Mouse (Mus musculus): ENCODE data around the gene Lsm4. TPM values are rescaled to one million over a fixed set of nuclear protein-coding genes. Genes with fewer than 3 reads are reported as not detected.

Gene Lsm4
- total RNA-seq, 2 experiments from 2014 or later = 125 to 214 TPM

DNA sequence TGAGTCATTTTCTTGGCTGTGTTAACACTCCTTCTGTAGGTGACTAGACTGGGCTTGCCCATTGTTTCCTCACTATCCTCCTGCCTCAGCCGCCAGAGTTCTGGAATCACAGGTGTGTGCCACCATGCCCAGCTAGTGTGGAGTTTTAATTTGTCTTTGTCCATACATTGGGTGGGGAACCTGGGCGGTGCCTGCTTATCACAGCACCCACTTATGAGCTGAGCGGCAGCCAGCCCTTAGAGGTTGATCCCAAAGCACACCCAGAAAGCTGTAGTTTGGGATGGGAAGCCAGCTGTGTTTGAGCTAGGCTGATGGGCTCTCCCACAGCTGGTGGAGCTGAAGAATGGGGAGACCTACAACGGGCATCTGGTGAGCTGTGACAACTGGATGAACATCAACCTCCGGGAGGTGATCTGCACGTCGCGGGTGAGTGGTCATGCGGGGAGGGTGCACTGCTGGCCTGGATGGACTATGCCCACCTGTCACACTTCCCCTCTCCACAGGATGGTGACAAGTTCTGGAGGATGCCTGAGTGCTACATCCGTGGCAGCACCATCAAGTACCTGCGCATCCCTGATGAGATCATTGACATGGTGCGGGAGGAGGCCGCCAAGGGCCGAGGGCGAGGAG lies 4.5 kb downstream of the Lsm4 start:
- no peak for ATAC-seq (replicated peaks; ENCODE audit: poor library complexity)

DNA sequence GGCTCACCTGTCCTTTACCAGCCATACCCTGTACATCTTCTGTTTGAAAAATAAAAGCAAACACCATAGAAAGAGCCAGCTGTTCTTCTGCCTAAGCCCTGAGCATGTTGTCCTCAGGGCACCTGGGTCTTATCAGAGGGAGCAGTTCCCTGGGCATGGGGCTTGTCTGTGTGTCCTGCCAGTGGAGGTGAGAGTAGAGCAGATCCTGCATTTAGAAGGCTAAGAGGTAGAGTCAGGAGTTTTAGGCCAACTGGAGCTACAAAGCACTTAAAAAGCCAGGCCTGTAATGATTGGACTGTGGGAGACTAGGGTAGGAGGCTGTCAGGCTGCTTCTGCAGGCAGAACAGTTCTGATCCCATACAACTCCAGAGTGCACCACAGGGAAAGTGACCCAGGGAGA lies 5.6 kb downstream of the Lsm4 start:
- ATAC-seq (replicated peaks; ENCODE audit: poor library complexity) = no peak

GRCm38 (mm10) chr8:70679404-70679803 lies 6.4 kb downstream of the Lsm4 start:
- no peak for ATAC-seq (replicated peaks; ENCODE audit: poor library complexity)

- ATAC-seq (replicated peaks; ENCODE audit: poor library complexity) = no peak
These were observed 7.0 kb downstream of the Lsm4 start for GRCm38 (mm10) chr8:70680039-70680438.

GRCm38 (mm10) chr8:70681410-70681809 lies 8.4 kb downstream of the Lsm4 start:
- ATAC-seq (replicated peaks; ENCODE audit: poor library complexity) = 0 out of 2 replicates have a peak, but pooled peaks have one; percentile 23

DNA sequence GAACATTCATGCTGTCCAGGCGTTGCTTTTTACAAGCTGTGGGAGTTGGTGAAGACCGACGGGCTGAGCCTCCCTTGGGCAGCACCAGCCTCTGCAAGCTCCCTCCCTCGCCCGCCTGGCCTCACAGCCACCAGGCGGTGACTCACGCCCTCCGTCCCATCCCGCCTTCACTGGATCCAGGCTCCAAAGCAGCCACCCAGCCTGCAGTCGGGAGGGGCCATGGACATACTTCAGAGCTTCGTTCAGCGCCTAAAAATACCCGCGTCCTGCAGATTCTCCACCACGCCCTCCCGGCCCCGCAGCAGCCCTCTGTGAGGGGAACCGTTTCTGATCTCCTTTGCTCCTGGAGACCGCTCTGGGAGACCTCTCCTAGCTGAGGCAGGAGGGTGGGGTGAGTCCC lies 9.1 kb downstream of the Lsm4 start:
- 0 out of 2 replicates have a peak, but pooled peaks have one; percentile 10 for ATAC-seq (replicated peaks; ENCODE audit: poor library complexity)

DNA sequence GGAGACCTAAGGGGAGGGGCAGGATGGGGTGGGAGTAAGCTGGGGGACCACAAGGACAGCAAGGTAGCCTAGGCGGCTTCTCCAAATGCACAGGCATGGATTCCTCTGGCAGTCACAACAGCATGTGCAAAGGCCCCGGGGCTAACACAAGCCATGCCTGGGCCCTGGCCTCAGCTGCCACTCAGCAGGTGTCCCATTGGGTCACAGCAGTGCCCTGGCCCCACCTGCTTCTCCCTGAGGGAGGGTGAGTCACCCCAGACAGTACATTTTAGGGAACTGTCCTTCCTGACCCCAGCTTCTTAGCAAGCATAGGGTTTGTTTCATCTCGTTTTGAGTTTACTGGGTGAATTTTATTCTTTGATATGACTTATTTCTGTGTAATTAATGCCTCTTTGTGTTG lies 9.6 kb downstream of the Lsm4 start:
- ATAC-seq (replicated peaks; ENCODE audit: poor library complexity) = peak; percentile 55

DNA sequence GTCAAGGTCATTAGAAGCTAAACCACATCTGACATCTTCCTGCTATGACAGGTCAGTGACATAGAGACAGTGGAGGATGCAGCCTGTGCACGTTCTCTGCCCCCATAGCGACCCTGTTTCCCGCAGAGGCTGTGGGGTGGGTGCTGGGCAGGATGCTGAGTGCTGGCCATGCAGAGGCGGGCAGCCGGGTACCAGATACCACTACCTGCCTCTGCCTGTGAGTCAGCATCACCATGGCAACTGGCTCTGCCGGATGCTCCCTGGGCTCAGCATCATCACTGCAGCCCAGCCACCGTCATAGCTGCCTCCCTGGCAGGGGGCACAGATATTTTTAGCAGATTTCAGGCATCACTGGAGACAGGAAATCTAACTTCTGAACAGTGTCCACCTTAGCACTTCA lies 11.2 kb downstream of the Lsm4 start:
- no peak for ATAC-seq (replicated peaks; ENCODE audit: poor library complexity)

DNA sequence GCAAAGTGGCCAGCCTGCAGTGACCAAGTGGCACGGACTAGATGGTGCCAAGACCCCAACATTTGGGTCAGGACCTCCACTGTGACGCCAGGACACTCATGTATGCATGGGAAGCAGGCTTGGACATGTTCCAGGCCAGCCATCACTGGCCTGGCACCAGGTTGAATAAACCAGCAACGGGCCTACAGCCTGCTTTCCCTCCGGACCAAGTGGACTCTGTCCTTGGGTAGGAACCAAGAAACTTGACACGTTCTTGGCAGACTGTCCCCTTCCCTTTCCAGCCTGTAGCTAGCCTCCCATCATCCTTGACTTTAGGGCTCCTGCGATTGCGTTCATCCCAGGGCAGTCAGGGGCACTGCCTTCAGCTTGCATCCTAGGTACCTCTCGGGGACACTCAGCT lies 14.5 kb downstream of the Lsm4 start:
- no peak for ATAC-seq (replicated peaks; ENCODE audit: poor library complexity)

- ATAC-seq (replicated peaks; ENCODE audit: poor library complexity) = no peak
These were observed 15.1 kb downstream of the Lsm4 start for GRCm38 (mm10) chr8:70688136-70688535.

DNA sequence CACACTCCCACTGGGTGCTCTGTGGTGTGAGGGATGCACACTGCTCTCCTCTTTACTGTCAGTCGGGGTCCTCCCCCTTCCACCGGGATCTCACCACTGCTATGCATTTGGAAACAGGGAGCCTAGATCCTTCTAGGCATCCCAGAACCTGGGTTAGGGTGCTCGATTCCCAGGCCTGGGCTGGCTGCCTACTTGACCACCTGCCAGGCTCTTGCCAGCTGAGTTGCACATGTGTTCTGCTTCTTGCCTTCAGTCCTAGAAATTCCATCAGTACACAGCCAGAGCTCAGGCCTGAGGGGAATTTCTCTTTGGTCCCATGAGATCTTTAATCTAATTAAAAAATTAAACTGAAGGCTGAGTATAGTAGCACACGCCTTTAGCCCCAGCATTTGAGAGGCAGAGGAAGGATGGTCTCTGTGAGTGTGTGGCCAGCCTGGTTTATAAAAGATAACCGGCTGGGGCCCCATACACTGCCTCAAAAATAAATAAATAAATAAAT lies 16.9 kb downstream of the Lsm4 start:
- ATAC-seq (replicated peaks; ENCODE audit: poor library complexity) = no peak

DNA sequence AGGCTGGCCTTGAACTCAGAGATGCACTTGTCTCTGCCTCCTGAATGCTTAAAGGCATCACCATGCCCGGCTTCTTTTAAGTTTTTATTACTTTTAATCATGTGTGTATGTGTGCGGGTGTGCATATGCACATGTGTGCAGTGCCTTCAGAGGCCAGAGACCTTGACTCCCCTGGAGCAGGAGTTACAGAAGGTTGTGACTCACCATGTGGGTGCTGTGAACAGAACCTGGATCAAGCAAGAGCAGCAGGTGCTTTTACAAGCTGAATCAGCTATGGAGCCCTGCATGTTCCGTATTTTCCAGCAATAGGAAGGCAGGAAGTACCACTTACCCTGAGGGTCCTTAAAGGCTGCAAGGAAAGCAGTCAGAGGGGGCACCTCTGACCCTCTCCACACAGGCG lies 18.2 kb downstream of the Lsm4 start:
- ATAC-seq (replicated peaks; ENCODE audit: poor library complexity) = no peak

- no peak for ATAC-seq (replicated peaks; ENCODE audit: poor library complexity)
These were observed 18.7 kb downstream of the Lsm4 start for GRCm38 (mm10) chr8:70691727-70692231.

DNA sequence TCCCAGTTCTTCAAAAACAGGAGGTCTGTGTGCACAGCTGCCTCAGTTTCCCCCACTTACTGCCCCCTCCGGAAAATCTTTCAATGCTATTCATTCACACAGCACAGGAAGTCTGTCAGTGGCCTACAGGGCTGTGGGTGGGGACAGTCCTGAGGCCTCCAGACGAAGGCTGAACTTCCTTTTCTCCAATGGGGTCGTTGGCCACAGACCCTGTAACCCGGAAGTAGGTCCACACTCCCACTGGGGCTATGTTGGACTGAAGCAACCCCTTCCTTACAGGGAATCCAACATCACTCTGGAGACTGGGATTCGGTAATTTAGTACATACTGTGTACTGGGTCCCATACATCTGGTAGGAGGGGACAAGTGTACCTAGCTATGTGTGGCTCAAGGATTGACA lies 20.6 kb downstream of the Lsm4 start:
- no peak; the same call in 1 of the 2 replicates for ATAC-seq (replicated peaks; ENCODE audit: poor library complexity)

DNA sequence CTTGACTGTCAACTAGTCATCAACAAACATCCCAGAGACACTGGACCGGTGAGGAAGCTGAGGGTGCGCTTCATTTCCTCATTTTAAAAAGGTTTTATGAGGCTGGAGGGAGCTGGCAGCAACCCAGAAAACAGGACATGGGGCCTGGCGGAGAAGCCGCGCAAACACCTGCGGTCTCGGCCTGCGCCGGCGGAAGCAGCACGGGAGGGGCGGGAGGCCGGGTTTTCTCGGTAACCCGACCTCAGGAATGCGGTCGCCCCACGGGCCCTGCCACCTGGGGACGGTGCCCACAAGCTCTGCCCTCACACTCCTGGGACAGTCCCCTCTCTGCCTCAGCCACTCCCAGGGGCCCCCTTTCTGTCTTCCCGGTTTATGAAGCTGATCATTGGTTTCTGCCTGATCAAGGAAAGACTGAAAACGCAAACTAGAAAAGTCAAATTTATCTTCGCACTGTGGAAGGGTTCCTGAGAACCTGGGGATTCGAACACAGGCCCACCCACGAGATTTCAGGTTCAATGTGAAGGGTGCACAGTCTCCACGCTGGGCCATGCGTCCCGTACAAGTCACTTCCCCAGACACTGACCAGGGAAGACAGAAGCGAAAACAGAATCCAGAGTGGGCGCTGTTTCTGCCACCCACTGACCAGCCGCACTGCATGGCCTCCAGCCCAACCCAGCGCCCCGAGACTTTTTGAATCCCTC lies 22.4 kb downstream of the Lsm4 start:
- peak; percentile 10 for ATAC-seq (replicated peaks; ENCODE audit: poor library complexity)

DNA sequence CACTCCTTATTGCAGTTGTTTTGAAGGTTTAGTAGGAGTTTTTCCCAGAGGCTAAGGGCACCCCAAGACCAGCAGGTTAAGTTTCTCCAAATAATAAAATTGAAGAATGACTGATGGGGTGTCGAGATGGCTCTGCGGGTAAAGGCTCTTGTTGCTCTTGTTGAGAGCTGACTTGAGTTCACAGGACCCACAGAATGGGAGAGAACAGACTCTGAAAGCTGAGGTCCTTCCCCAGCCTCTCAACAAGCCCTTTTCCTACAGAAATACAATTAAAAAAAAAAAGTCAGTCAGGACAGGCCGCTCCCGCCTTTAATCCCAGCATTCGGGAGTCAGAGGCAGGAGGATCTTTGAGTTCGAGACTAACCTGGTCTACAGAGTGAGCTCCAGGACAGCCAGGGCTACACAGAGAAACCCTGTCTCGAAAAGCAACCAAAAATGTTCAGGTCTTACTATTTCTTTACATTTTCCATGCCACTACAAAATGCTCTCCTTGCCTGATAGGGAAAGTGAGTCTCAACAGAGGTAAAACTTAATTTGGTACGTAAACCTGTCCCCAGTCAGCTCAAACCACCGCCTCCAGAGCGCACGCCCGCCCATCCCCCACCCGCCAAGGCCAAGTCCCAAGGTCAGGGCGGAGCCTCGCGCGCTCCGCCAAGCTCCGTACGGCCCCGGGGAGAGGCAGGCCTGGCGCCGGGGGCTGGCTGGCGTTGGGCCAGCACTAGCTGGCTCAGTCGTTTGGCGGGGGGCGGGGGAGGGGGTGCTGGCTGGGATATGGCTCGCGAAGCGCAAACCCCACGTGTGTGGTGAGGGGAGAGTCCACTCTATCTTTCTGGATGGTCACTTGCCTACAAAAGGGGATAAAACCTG lies 23.2 kb downstream of the Lsm4 start:
- no peak for ATAC-seq (replicated peaks; ENCODE audit: poor library complexity)

DNA sequence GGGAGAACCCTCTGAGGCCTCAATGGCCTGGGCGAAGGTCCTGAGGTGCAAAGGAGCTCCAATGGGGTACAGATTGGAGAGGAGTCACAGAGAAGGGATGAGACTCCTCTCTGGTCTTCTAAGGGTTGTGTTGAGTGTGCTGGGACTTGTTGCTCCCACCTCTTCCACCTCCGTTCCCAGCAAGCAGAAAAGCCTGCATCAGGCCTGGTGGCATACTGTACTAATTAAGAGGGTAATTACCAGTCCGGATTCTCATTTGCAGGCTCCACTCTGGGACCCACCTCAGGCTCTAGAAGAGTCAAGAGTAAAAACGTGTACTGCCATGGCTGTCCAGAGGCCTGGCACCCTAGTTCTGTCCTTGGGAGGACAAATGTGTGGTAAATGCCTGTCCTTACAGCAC lies 23.9 kb downstream of the Lsm4 start:
- no peak for ATAC-seq (replicated peaks; ENCODE audit: poor library complexity)

DNA sequence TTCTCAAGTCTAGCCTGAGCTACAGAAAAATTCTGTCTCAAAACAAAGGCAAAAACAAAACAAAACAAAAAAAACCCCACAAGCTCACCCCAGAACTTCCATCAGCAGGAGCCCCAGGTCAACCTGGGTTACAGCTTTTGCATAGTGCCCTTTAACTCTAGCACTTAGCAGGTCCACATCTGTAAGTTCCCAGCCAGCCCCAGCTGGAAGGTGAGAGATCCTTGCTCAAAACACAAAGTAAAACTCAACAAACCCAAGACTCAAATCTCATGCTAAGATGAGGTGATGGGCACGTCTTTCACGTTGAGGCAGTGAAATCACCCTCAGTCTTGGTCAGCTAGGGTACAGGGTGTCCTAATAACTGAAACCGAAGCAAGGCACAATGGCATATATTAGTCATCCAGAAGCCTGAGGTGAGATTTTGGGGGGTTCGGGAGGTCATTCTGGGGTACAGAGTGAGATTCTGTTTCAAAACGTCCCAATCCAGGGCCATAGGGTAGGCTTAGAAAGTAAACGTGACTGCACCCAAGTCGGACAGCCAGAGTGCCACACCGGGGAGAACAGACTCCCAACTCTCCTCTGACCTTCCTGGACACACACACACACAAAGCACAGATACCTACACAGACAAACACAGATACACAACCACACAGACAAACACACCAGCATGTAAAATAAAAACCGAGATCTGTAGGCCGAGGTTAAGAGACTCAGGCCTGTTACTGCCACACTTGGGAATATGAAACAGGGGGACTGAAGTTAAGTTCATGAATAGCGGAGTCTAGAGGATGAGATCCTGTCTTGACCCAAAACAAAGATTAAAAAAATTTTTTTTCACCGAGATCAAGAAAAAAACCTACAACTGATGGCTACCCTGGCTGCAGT lies 24.6 kb downstream of the Lsm4 start:
- no peak for ATAC-seq (replicated peaks; ENCODE audit: poor library complexity)

- ATAC-seq (replicated peaks; ENCODE audit: poor library complexity) = peak; percentile 64
These were observed 25.5 kb downstream of the Lsm4 start, which contains the start of gene Jund for GRCm38 (mm10) chr8:70698310-70699109. Gene Jund, plus strand, starts transcription at chr8:70698949.
